Mouse (Mus musculus): ENCODE measurements around the gene Set. TPM values are rescaled to one million over a fixed set of nuclear protein-coding genes. Genes with fewer than 3 reads are reported as not detected.

The Set gene
- total RNA-seq, 2 experiments from 2014 or later, result 186 to 193 TPM

DNA sequence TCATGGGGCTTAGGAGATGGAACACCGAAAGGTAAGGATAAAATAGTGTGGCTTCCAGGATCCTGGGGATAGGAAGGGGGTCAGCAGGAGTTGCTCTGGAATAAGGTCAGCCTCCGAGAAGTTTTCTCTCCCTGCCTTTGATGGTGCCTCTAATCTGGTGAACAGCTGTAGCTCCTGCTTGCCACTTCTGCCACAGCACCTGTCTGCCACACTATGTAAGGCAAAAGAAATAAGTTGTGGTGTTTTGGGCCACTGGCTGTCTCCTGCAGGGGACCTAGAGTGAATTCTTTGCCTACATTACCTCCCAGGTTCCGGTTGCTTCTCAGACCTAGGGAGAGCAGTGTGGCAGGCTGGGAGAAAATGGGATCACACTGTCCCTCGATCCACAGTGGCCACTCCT, 21.6 kb downstream of the Set start:
- no peak for DNase-seq (ENCODE audit: low spot score in 2 of 2)
- intact Hi-C loops (cut with DNase I), result loop anchor here (2.0 kb wide), 1 partner anchor 84 kb away; no protein-coding TSS in a partner anchor

GRCm38 (mm10) chr2:30080181-30080800, 23.1 kb downstream of the Set start:
- intact Hi-C loops (cut with DNase I), result no loop called here
- DNase-seq (ENCODE audit: low spot score in 2 of 2), result no peak

GRCm38 (mm10) chr2:30084113-30084512, 26.9 kb downstream of the Set start:
- intact Hi-C loops (cut with DNase I), result no loop called here
- no peak for DNase-seq (ENCODE audit: low spot score in 2 of 2)

DNA sequence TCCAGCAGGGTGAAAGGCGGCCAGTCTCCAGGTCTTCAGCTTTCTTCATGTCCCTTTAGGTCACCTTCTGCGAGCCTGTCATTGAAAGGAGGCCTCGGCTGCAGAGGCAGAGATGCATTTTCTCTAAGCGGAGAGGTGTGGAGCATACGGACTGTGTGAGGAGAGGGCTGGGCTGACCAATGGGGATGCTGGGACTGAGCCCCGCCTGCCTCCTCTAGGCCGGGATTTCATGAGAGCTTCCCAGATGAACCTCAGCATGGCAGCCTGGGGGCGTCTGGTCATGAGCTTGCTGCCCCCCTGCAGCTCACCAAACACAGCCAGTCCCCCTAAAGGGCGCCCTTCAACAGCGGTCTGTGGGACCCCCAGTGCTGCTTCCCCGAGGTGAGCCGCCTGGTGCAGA, 27.5 kb downstream of the Set start:
- intact Hi-C loops (cut with DNase I), result no loop called here
- DNase-seq (ENCODE audit: low spot score in 2 of 2), result no peak

- intact Hi-C loops (cut with DNase I), result no loop called here
- no peak for DNase-seq (ENCODE audit: low spot score in 2 of 2)
These were observed 30.1 kb downstream of the Set start for GRCm38 (mm10) chr2:30087310-30087709.

DNA sequence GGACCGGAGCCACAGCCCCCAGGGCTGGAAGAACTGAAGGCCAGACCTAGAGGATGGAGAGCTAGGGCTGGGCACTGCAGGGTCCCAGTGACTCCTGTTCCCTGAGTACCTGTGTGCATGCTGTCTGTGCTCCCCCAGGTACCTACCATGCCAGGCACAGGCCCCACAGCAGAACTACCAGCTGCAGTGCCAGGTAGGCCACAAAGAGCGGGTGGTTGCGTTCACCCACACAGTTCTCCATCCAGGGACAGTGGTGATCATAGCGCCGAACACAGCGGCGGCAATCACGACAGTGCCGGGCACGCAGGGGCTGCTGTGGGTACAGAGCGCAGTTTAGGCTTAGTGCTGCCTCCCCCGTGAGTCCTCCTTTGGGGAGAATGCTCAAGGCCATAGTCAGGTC, 34.3 kb downstream of the Set start:
- intact Hi-C loops (cut with DNase I), result no loop called here
- no peak for DNase-seq (ENCODE audit: low spot score in 2 of 2)

DNA sequence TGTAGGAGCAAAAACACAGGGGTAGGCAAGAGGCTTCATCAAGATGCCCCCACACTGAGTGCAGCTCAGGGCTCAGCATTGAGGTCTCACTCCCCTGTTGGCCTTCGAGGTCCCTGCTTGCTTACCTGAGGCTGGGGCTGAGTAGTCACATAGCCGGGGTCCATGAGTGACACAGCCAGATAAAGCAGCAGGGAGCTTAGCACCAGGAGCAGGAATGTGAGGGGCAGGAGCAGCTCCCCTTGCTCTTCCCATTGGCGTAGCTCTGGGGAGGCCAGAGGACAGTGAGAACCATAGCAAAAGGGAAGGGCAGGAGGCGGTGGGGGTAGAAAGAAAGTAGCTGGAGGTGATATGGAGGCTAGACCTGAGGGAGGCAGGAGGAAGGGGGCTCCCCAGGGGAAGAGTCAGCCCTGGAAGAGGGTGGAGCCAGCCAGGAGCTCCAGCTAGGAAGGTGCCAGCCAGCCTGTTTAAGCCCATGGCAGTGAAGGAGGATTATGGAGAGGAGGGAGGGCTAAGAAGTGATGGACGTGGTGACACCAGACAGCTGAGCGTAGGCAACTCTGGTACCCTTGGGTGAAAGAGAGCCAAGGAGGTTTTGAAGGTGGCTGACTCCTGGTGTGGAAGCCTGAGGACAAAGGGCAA, 35.2 kb downstream of the Set start:
- intact Hi-C loops (cut with DNase I), result no loop called here

GRCm38 (mm10) chr2:30093471-30094207, 36.5 kb downstream of the Set start, which contains the start of gene Zdhhc12:
Gene Zdhhc12, minus strand, starts transcription at chr2:30093648.
- intact Hi-C loops (cut with DNase I), result no loop called here
- peak; percentile 91 to 95 for DNase-seq (ENCODE audit: low spot score in 2 of 2)

More for the DNA sequence above, 35.2 kb downstream of the Set start:
- DNase-seq (ENCODE audit: low spot score in 2 of 2), result no peak

- intact Hi-C loops (cut with DNase I), result no loop called here
- DNase-seq (ENCODE audit: low spot score in 2 of 2), result no peak
These were observed 37.0 kb downstream of the Set start for GRCm38 (mm10) chr2:30094208-30094588.

DNA sequence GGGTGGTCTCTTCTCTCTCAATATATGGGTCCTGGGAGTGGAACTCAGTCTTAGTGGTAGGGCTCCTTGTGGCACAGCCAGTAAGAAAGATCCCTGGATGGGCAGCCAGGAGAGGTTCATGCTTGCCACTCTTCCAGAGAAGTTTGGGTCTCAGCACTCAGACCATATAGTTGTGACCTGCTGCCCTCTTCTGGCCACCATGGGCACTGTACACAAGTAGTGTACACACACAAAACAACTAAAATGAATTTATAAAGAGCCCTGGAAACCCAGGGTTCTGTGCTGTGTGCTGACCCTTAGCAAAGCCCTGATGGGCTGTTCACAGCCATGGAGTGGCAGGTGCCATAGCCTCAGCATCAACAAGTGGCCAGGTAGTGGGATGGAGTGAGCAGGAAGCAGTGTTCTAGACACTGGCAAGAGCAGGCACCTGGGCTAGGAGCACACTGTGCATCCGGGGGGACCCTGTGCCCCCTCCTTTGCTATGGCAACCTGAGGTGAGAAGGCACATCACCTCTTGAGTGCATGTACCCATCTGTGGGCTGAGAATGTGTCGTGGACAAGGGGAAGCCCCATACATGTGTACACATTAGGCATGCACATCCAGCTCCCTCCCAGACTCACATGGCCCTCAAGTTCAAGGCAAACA, 38.8 kb downstream of the Set start:
- intact Hi-C loops (cut with DNase I), result loop anchor here (2.0 kb wide), 1 partner anchor 53 kb away; no protein-coding TSS in a partner anchor
- DNase-seq (ENCODE audit: low spot score in 2 of 2), result no peak

- intact Hi-C loops (cut with DNase I), result no loop called here
- no peak for DNase-seq (ENCODE audit: low spot score in 2 of 2)
These were observed 43.0 kb downstream of the Set start for GRCm38 (mm10) chr2:30100214-30100613.

DNA sequence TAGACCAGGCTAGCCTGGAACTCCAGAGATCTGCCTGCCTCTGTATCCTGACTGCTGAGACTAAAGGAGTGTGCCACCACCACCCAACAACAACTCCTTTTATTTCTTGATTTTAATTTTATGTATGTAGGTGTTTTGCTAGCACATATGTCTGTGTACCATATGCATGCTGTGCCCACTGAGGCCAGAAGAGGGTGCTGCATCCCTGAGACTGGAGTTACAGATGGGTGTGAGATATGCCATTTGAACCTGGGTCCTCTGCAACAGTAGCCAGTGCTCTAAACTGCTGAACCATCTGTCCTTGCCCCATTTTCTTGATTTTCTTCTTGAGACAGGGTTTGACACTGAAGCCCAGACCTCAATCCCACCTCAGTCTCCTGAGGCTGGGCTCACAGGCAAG, 49.2 kb downstream of the Set start:
- DNase-seq (ENCODE audit: low spot score in 2 of 2), result peak; percentile 35 to 48

DNA sequence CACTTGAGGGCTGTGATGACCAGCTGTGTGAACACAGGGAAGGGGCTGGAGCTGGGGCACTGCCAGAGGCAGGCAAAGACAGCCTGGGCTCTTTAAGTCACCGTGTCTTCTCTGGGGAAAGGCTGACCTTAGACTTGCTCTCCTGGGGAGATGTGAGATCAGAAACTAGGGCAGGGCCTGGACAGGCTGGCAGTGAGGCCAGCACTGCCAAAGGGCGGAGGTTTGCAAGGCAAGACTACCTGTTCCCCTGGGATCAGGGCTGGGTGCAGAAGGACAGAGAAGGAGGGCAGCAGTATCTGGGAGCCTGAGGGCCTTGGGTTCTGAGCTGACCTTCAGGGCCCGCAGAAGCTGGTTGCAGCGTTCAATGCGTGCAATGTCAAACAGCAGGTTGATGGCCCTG, 50.5 kb downstream of the Set start:
- DNase-seq (ENCODE audit: low spot score in 2 of 2), result no peak
- intact Hi-C loops (cut with DNase I), result no loop called here

More for the DNA sequence above, 49.2 kb downstream of the Set start:
- intact Hi-C loops (cut with DNase I), result no loop called here

DNA sequence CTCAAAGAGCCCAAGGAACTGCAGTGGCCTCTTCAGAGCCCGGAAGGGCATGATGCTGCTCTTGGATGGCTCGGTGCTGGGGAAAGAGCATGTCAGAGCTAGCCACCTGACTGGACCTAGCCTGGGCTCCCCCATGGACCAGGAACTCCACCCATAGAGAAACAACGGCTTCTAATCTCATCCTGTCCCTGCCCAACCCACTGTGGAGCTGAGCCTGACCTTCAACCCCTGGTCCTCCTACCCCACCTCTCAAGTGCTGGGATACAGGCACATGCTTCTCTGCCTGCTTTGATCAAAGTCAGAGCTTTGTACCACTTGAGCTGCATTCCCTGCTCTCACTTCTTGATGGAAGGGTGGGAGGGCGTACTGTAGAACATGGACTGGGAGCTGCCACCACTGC, 51.1 kb downstream of the Set start:
- intact Hi-C loops (cut with DNase I), result no loop called here
- DNase-seq (ENCODE audit: low spot score in 2 of 2), result no peak

DNA sequence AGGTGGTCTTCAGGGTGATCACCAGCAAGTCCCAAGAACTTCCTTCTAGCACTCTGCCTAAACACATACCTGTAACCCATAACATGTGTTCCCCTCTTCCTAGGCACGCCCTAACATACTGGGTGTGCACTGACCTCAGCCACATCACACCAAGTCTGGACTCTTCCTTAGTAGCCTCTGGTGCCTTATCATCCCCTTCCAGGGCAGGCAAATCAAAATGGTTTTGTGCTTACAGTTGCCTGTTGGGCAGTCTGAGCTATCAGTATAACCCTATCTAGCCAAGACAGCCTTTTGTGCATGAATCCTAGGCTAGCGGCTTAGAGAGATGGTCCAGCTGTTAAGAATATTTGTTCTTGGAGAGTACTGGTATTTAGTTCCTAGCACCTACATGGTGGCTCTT, 54.3 kb downstream of the Set start:
- intact Hi-C loops (cut with DNase I), result no loop called here
- no peak for DNase-seq (ENCODE audit: low spot score in 2 of 2)

- intact Hi-C loops (cut with DNase I), result no loop called here
- no peak for DNase-seq (ENCODE audit: low spot score in 2 of 2)
These were observed 55.4 kb downstream of the Set start for GRCm38 (mm10) chr2:30112564-30112963.

- intact Hi-C loops (cut with DNase I), result loop anchor here (5.0 kb wide), 1 partner anchor 52 kb away; no protein-coding TSS in a partner anchor
- DNase-seq (ENCODE audit: low spot score in 2 of 2), result peak; percentile 79 to 92
These were observed 62.5 kb downstream of the Set start for GRCm38 (mm10) chr2:30119641-30120051.

GRCm38 (mm10) chr2:30120269-30120668, 63.1 kb downstream of the Set start:
- intact Hi-C loops (cut with DNase I), result loop anchor here (5.0 kb wide), 1 partner anchor 53 kb away; no protein-coding TSS in a partner anchor
- DNase-seq (ENCODE audit: low spot score in 2 of 2), result no peak

All from left cerebral cortex, postnatal 25 days (tissue).